Mouse (Mus musculus): ENCODE data around the gene Olfr1062.
"Not testable (repeated sequence)": the region's sequence is repeated elsewhere in the genome, so short reads cannot be mapped to it uniquely, and the experiment has no call there.

The Olfr1062 gene

GRCm38 (mm10) chr2:86426649-86427048 lies at the start of gene Olfr1062:
Gene Olfr1062, minus strand, starts transcription at chr2:86426749.
- DNase-seq (ENCODE audit: low spot score): not testable (repeated sequence)

- DNase-seq (ENCODE audit: low spot score): peak; percentile 30
These were observed 38.0 kb upstream of the Olfr1062 start for GRCm38 (mm10) chr2:86464442-86465109.

DNA sequence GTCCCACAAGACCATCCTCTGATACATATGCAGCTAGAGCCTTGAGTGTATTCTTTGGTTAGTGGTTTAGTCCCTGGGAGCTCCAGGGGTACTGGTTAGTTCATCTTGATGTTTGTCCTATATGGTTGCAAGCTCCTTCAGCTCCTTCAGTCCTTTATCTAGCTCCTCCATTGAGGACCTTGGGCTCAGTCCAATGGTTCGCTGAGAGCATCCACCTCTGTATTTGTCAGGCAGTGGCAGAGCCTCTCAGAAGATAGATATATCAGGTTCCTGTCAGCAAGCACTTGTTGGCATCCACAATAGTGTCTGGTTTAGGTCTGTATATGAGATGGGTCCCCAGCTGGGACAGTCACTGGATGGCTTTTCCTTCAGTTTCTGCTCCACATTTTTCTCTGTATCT lies 33.9 kb upstream of the Olfr1062 start:
- DNase-seq (ENCODE audit: low spot score): no peak

DNA sequence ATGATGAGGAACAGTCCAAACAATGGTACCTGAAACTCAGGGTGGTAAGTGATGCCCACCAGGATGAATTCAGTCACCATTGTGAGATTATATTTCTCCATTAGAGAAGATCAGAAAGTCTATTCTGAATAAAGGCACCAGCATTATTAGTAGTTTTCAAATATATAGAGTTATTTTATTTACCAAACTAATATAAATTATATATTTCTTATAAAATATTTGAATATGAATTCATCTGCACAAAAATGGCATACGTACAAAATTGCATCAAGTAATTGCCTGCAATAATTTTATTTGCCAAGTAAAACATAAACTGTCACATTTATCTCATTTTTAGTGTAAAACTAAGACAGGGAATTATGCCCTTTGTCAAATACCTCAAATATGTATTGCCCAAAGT lies 29.6 kb upstream of the Olfr1062 start, which contains the start of gene Olfr1066:
Gene Olfr1066 (minus strand): TSS at position 101 of the 400 bp plus-strand sequence.
- DNase-seq (ENCODE audit: low spot score): no peak

GRCm38 (mm10) chr2:86450491-86450890 lies 23.9 kb upstream of the Olfr1062 start, which contains the start of gene Olfr1065:
Gene Olfr1065, minus strand, starts transcription at chr2:86450591.
- not testable (repeated sequence) for DNase-seq (ENCODE audit: low spot score)

DNA sequence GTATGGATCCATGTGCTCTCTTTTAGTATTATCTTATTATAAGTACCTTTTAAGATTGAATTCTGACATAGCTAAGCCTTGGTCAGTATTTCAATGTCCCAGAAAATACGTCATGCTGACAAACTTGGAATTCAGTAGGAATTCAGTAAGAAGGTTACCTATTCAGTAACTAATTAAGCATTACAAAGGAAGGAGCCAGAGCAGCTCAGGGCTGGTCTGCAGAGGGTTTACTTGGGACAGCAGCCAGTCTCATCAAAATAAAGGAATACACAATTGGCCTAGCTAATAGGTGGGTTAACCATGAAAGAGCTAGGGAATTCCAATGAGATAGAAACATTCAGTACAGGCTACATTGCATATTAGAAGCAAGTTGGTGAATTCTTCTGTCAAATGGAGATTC lies 15.6 kb upstream of the Olfr1062 start:
- not testable (repeated sequence) for DNase-seq (ENCODE audit: low spot score)

DNA sequence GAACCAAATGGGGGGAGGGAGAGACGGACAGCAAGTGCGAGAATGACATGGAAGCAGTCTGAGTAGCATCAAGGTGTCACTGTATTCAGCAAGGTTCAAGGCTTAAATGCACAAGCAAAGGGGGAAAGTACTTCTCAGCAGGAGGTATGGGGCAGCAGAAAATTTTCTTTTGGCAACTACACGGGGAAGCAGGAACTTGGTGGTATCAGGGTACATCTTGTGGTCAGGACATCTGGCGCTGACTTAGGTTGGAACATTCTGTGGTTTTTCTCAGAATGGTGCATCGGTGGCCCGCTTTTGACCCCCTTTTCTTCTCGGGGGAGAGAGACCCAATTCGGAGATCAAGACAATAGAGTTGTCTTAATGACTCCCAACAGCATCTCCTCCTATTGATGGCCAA lies 2.0 kb upstream of the Olfr1062 start:
- DNase-seq (ENCODE audit: low spot score): not testable (repeated sequence)

DNA sequence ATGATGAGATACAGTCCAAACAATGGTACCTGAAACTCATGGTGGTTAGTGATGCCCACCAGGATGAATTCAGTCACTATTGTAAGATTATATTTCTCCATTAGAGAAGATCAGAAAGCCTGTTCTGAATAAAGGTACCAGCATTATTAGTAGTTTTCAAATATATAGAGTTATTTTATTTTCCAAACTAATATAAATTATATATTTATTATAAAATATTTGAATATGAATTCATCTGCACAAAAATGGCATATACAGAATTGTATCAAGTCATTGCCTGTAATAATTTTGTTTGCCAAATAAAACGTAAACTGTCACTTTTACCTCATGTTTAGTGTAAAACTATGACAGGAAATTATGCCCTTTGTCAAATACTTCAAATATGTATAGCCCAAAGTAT lies 12.6 kb downstream of the Olfr1062 start, which contains the start of gene Olfr1061:
Gene Olfr1061 (minus strand): TSS at position 101 of the 400 bp plus-strand sequence.
- DNase-seq (ENCODE audit: low spot score): no peak

- no peak for DNase-seq (ENCODE audit: low spot score)
These were observed 31.4 kb downstream of the Olfr1062 start for GRCm38 (mm10) chr2:86395114-86395513.

DNA sequence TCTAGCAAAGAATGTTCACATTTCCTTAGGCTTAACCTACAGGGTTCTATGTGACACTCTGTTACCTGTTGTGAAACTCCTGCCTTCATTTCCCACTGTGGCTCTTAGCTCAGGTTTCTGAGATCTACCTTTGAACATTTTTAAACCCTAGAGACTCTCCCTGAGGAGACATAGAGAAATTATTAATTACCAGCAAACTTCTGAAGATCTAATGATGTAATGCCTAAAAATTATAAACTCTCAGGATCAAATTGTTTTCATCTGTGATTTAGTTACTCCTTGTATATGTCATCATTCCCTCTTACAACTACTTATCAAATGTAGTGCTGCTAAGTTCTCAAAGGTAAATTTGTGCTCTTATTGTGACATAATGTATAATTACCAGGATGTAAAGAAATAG lies 38.1 kb downstream of the Olfr1062 start, which contains the start of gene Olfr1058:
Gene Olfr1058 (minus strand): TSS at position 101 of the 400 bp plus-strand sequence.
- not testable (repeated sequence) for DNase-seq (ENCODE audit: low spot score)

GRCm38 (mm10) chr2:86378293-86378692 lies 48.3 kb downstream of the Olfr1062 start, which contains the start of gene Olfr1057:
Gene Olfr1057, minus strand, starts transcription at chr2:86378393.
- DNase-seq (ENCODE audit: low spot score): no peak
